Mouse (Mus musculus): ENCODE measurements around the gene Zfyve28.

- no peak for TF ChIP-seq POLR2A (IDR thresholded peaks at IDR 0.05; ENCODE audit: borderline replicate concordance, control insufficient read depth, low read depth, low read length)
- TF ChIP-seq CTCF (IDR thresholded peaks at IDR 0.05; ENCODE audit: control insufficient read depth, insufficient read depth, low read length), result no peak
Observed at GRCm38 (mm10) chr5:34198615-34199014, 89.6 kb downstream of the Zfyve28 start.
